Mouse (Mus musculus) lung, embryonic 15.5 days (tissue): ENCODE measurements at regions not wholly inside any gene's neighbourhood (a gene's known extent, or its start where the extent isn't known, plus 50 kb on each side); places are given as distances from the start of the nearest gene placed in this dataset.
A peak's percentile ranks its signal among the peaks of the same experiment; 100 is the strongest.

Experiments used
- ATAC-seq: fragments of 200-750 bp; cut with Nextera tagmentation; 2 replicates; pipeline ENCODE4 v1.8.0; 2017; ENCODE audit warnings: moderate number of reproducible peaks, borderline replicate concordance; ENCODE audit not compliant: low FRiP score, low TSS enrichment; ENCODE audit errors: extremely low read depth
- H3K27ac ChIP-seq: fragments of 300-500 bp; sonication (generic); 2 replicates; pipeline ENCODE4 v1.5.1; 2015; ENCODE audit warnings: moderate library complexity, mild to moderate bottlenecking, inconsistent platforms
- H3K27me3 ChIP-seq: fragments of 300-500 bp; sonication (generic); 2 replicates; pipeline ENCODE4 v1.6.1; 2015; ENCODE audit warnings: inconsistent platforms
- H3K36me3 ChIP-seq: fragments of 300-500 bp; sonication (generic); 2 replicates; pipeline ENCODE4 v1.6.1; 2015; ENCODE audit warnings: inconsistent platforms
- H3K4me1 ChIP-seq: fragments of 300-500 bp; sonication (generic); 2 replicates; pipeline ENCODE4 v1.6.1; 2015; ENCODE audit warnings: inconsistent platforms
- H3K4me2 ChIP-seq: fragments of 300-500 bp; sonication (generic); 2 replicates; pipeline ENCODE4 v1.6.1; 2015; ENCODE audit warnings: inconsistent platforms, mild to moderate bottlenecking, moderate library complexity
- H3K4me3 ChIP-seq: fragments of 300-500 bp; sonication (generic); 2 replicates; pipeline ENCODE4 v1.5.1; 2015; ENCODE audit warnings: mild to moderate bottlenecking, inconsistent platforms
- H3K9ac ChIP-seq: fragments of 300-500 bp; sonication (generic); 2 replicates; pipeline ENCODE4 v1.6.1; 2015; ENCODE audit warnings: inconsistent platforms
- H3K9me3 ChIP-seq: fragments of 300-500 bp; sonication (generic); 2 replicates; pipeline ENCODE4 v1.6.1; 2016; ENCODE audit warnings: inconsistent platforms
- WGBS: fragments of 180-500 bp; shearing (Covaris S2); methylation state at CpG from one replicate; pipeline ENCODE4 v1.1.7; 2015; 5-methylcytosine and 5-hydroxymethylcytosine counted together

- no peak overlapping the region for H3K4me3 ChIP-seq
- no peak overlapping the region; the same call in 1 of the 2 replicates for H3K4me2 ChIP-seq
- H3K9me3 ChIP-seq, result no peaks in the 10 kb centered on the region
- no peaks in the 10 kb centered on the region; the same call in 1 of the 2 replicates for H3K27me3 ChIP-seq
- H3K4me1 ChIP-seq, result peaks cover 41% of the 10 kb centered on the region
- no peaks in the 10 kb centered on the region for H3K36me3 ChIP-seq
- no peak overlapping the region for H3K9ac ChIP-seq
- 35% methylated on average over 6 of the region's 6 CpGs for WGBS
- 0 out of 2 replicates have a peak, but pooled peaks have one; percentile 29 for ATAC-seq
- peak overlapping the region; percentile 62 for H3K27ac ChIP-seq
These were observed 89.7 kb downstream of the Mn1 start for GRCm38 (mm10) chr5:111506821-111507220.

DNA sequence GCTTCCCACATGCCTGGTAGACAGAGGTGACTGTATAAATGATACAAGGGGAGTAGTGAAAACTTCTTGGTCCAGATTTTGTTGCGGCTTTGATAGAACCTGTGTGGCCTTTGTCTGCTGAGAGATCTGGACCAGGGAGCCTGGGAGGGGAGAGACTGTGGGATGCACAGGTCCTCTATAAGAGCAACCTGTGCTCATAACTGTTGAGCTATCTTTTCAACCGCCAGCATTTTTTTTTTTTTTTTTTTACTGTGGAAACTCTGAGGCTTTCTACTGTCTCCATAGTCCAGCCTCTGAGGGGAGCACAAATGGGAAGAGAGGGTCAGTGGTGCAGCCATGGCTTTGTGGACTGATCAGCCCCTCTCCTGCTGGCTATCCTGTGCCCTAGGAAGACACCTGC, 90.2 kb downstream of the Mn1 start:
- ATAC-seq, result no peak
- H3K36me3 ChIP-seq, result no peaks in the 10 kb centered on the region
- H3K4me1 ChIP-seq, result peaks cover 45% of the 10 kb centered on the region
- no peaks in the 10 kb centered on the region; the same call in 1 of the 2 replicates for H3K27me3 ChIP-seq
- no peaks in the 10 kb centered on the region for H3K9me3 ChIP-seq
- WGBS, result 83% methylated on average over 2 of the region's 2 CpGs
- no peak overlapping the region for H3K9ac ChIP-seq
- no peak overlapping the region for H3K4me3 ChIP-seq
- H3K27ac ChIP-seq, result peak overlapping the region; percentile 62; the same call in 1 of the 2 replicates
- H3K4me2 ChIP-seq, result no peak overlapping the region

DNA sequence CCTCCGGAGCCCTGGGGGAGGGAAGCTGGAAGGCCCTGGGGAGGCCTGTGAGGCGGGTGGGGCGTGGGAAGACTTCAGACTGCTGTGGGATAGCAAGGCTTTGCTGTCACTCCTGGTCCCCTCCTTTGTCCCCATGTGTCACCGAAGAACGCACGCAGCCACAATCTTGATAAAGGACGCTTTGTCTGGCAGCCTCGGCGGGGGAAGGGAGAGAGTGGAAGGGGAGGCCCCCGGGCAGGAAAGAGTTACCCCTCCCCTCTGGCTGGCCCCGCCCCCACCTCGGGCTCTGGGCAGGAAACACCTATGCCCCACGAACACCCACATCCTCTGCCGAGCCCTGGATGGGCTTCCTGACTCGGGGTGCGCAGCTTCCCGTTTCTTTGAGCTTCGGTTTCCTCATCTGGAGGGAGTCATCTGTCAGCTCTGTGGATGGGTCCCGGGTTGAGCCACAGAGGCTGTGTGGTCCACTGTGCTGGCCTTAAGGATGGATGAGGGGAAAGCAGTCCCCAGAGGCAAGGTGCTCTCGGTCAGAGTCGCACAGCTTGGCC, 91.9 kb downstream of the Mn1 start:
- H3K9ac ChIP-seq, result peak overlapping the region; percentile 22; the same call in 1 of the 2 replicates
- no peaks in the 10 kb centered on the region for H3K36me3 ChIP-seq
- no peaks in the 10 kb centered on the region; the same call in 1 of the 2 replicates for H3K27me3 ChIP-seq
- ATAC-seq, result peak; percentile 70
- peak overlapping the region; percentile 24 for H3K4me3 ChIP-seq
- H3K27ac ChIP-seq, result peak overlapping the region; percentile 85
- WGBS, result 3% methylated on average over 17 of the region's 21 CpGs
- no peaks in the 10 kb centered on the region for H3K9me3 ChIP-seq
- H3K4me1 ChIP-seq, result peaks cover 49% of the 10 kb centered on the region
- H3K4me2 ChIP-seq, result peak overlapping the region; percentile 52

DNA sequence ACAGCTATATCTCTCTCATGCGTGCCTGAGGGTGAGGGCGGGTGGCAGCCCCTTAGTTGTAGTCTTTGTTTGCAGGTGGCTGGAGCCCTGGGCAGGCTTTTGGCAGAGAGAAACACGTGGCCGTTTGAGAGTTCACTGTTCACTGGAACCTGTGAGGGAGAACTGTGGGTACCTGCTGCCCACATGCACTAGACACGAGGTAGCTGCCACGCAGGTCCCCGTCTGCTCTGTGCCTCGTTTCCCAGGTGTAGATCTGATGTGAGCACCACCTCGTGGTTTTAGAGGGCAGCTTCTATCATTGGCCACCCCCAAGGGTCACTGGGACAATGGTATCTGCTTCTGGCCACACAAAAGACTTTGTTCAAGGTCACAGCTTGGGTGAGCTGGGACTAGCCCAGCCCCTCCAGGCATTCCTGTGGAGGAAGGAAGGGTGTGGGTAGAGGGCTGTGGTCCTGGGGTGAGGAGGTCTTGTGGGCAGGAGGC, 92.5 kb downstream of the Mn1 start:
- ATAC-seq, result peak; percentile 19; the same call in 1 of the 2 replicates

DNA sequence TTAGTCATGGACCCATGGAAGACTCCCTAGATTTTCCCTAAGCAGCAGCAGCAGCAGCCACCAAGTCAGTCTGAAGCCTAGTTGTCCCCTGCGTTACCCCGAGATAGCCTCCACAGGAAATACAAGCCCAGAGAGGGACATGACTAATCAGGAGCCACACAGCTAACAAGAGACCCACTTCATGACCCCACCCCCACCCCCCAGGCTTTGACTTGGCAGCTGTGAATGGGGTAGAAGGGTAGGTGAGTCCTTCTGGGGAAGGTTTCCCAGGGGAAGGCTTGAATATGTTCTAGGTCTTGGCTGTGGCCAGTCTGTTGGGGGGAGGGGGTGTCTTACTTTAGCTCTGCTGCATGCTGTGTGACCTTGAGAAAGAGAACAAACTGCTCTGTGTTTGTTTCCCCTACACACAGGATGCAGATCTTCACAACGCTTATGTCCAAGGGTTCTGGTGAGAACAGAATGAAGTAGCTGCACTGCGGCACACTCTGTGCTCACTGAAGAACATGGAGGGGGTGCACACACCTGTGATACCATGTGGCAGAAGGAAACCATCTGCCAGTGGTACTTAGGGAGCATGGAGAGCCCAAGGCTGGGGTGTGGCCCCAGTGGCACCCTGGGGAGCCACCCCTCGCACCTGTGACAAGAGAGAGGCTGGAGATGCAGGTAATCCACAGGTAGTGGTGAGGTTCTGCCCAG, 93.2 kb downstream of the Mn1 start:
- no peaks in the 10 kb centered on the region for H3K27me3 ChIP-seq
- no peak overlapping the region for H3K4me3 ChIP-seq
- ATAC-seq, result no peak
- H3K9me3 ChIP-seq, result no peaks in the 10 kb centered on the region
- H3K4me2 ChIP-seq, result no peak overlapping the region
- H3K4me1 ChIP-seq, result peaks cover 49% of the 10 kb centered on the region
- H3K36me3 ChIP-seq, result no peaks in the 10 kb centered on the region
- peak overlapping the region; percentile 85 for H3K27ac ChIP-seq
- no peak overlapping the region for H3K9ac ChIP-seq
- 54% methylated on average over 5 of the region's 5 CpGs for WGBS

More for the DNA sequence above, 92.5 kb downstream of the Mn1 start:
- WGBS, result 8% methylated on average over 9 of the region's 9 CpGs
- Histone ChIP-seq H3K36me3 (no peaks in the 10 kb centered on the region), H3K27ac (peak overlapping the region; percentile 85), H3K9ac (0 out of 2 replicates have a peak overlapping the region, but pooled peaks have one; percentile 22), H3K27me3 (no peaks in the 10 kb centered on the region), H3K4me3 (peak overlapping the region; percentile 24), H3K4me2 (peak overlapping the region; percentile 52), H3K9me3 (no peaks in the 10 kb centered on the region), H3K4me1 (peaks cover 49% of the 10 kb centered on the region)

DNA sequence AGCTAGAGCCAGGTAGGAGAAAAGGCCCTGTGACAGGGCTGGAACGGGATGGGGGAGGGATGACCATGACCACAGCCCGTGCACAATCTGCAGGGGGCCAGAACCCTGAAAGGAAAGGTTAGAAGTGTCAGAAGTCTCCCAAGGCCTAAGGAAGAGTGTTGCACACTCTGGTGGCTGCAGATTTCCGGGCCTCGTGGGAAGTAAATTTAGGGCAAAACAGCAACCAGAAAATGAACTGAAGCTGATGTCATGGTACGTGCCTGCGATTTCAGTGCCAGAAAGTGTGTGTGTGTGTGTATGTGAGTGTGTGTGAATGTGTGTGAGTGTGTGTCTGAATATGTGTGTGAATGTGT, 93.7 kb downstream of the Mn1 start:
- Histone ChIP-seq H3K9me3 (no peaks in the 10 kb centered on the region), H3K27me3 (no peaks in the 10 kb centered on the region), H3K9ac (no peak overlapping the region), H3K36me3 (no peaks in the 10 kb centered on the region), H3K4me3 (no peak overlapping the region), H3K27ac (no peak overlapping the region), H3K4me2 (no peak overlapping the region), H3K4me1 (peaks cover 48% of the 10 kb centered on the region)
- ATAC-seq, result no peak
- 65% methylated on average over 6 of the region's 6 CpGs for WGBS

DNA sequence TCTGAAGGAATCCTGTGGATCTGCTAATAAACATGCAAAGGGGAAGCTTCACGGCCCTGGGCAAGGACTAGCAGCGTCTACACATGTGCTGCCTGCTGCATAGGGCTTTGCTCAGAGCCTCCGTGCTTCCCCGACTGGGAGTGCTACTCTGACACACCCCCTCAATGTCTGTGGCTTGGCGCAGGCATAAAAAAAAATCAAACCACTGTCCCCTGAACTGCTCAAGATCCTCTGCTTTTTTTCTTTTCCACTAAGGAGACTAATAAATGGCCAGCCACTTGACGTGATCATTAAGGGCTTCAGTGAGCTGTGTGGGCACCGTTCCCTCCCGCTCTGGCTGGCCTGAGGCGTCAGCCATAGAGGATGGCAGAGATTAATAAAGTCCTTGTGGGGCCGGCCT, 94.8 kb downstream of the Mn1 start:
- Histone ChIP-seq H3K27me3 (no peaks in the 10 kb centered on the region), H3K4me1 (peaks cover 37% of the 10 kb centered on the region), H3K9me3 (no peaks in the 10 kb centered on the region), H3K9ac (no peak overlapping the region), H3K4me3 (no peak overlapping the region), H3K36me3 (no peaks in the 10 kb centered on the region), H3K4me2 (no peak overlapping the region), H3K27ac (no peak overlapping the region)
- WGBS, result 9% methylated on average over 10 of the region's 10 CpGs
- ATAC-seq, result no peak

- H3K9me3 ChIP-seq, result no peaks in the 10 kb centered on the region
- no peak overlapping the region for H3K9ac ChIP-seq
- no peak overlapping the region for H3K4me3 ChIP-seq
- no peak for ATAC-seq
- no peaks in the 10 kb centered on the region for H3K36me3 ChIP-seq
- H3K4me1 ChIP-seq, result peaks cover 25% of the 10 kb centered on the region
- no peak overlapping the region for H3K4me2 ChIP-seq
- H3K27ac ChIP-seq, result no peak overlapping the region
- no peaks in the 10 kb centered on the region for H3K27me3 ChIP-seq
- WGBS, result 63% methylated on average over 6 of the region's 6 CpGs
These were observed 96.8 kb downstream of the Mn1 start for GRCm38 (mm10) chr5:111513976-111514375.

DNA sequence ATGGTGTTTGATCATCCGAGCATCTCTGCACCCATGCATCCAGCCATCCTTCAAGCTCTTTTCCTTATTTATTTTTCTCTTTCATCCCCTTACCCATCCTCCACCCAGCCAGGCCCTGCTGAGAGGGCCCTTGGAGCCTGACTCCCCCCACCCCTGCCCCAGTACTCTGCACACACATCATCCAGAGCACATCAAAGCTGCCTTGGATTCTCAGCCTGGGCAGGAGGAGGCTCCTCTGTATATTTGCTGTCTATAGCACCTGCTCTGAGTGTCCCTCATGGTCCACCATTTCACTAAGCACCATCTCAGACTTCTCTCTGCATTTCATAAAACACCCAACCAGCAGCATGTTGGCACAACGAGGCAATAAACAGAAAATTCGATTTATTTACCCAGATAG, 101.9 kb downstream of the Mn1 start:
- ATAC-seq, result no peak
- Histone ChIP-seq H3K9me3 (no peaks in the 10 kb centered on the region), H3K9ac (no peak overlapping the region), H3K36me3 (no peaks in the 10 kb centered on the region), H3K27me3 (no peaks in the 10 kb centered on the region), H3K4me3 (no peak overlapping the region), H3K4me1 (peaks cover 7% of the 10 kb centered on the region), H3K27ac (no peak overlapping the region), H3K4me2 (no peak overlapping the region)
- 44% methylated on average over 3 of the region's 3 CpGs for WGBS

DNA sequence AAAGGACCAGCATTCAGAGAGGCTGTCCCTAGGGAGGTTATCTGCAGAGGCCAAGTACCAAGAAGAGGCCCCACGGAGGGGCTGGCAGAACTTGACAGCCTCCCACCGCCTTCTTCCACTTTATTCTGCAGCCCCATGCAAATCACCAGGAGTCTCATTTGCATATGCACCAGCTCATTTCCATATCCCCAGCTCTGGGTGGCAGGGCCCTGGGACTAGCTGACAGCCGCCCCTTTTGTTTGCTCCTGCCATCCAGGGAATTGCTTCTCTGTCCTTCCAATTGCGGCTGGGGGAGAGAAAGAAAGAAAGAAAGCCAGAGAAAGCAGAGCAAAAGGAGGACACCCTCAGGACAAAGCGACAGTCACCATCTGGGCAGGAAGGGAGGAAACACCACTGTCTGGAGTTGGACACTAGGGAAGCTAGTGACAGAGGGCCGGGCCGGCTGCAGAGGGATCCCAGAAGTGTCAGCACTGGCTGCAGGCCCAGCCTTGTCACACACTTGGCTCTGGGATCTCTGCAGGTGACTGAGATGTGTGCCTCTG, 102.4 kb downstream of the Mn1 start:
- H3K36me3 ChIP-seq, result no peaks in the 10 kb centered on the region
- H3K4me1 ChIP-seq, result peaks cover 7% of the 10 kb centered on the region
- no peak overlapping the region for H3K4me3 ChIP-seq
- 21% methylated on average over 7 of the region's 7 CpGs for WGBS
- ATAC-seq, result no peak
- H3K9me3 ChIP-seq, result no peaks in the 10 kb centered on the region
- no peak overlapping the region for H3K27ac ChIP-seq
- H3K9ac ChIP-seq, result no peak overlapping the region
- no peak overlapping the region for H3K4me2 ChIP-seq
- H3K27me3 ChIP-seq, result no peaks in the 10 kb centered on the region

DNA sequence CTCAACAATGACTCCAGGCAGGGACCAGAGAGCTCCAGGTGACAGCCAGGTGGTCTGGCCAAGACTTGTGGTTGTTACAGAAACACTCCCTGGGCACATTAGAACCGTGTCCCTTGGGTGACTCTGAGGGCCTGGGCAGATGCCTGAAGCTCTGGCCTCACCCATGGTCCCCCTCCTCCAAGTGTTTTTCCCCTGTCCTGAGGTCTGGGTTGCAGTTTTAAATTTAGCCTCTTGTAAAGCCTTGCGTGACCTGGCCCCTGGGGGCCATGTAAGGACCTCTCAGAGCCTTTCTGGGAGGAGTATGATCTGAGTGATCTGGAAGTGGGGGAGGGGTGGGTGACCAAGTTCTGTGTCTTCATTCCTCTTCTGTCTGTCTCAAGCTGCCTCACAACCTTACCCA, 104.7 kb downstream of the Mn1 start:
- Histone ChIP-seq H3K27me3 (no peaks in the 10 kb centered on the region), H3K4me3 (no peak overlapping the region), H3K9ac (no peak overlapping the region), H3K36me3 (no peaks in the 10 kb centered on the region), H3K4me1 (peaks cover 7% of the 10 kb centered on the region), H3K4me2 (no peak overlapping the region), H3K27ac (no peak overlapping the region), H3K9me3 (no peaks in the 10 kb centered on the region)
- no peak for ATAC-seq
- 89% methylated on average over 2 of the region's 2 CpGs for WGBS

DNA sequence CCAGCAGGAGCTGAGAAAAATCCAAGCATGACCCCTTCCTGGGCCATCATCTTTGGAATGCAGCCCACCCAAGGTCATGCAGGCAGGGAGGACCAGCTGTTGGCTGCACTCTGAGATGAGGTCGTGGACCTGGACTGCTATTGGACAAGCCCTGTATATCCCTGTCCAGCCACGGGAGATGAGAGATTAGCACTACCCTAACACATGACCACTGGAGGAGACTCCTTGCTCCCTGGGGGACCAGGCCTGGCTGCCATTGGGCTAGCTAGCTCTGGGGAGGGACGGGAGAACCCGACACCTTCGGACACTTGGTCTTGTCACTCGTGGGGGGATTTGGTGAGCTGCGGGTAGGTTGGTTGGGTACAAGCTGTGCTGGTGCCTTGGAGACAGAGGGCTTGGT, 105.4 kb downstream of the Mn1 start:
- Histone ChIP-seq H3K9me3 (no peaks in the 10 kb centered on the region), H3K4me1 (peaks cover 7% of the 10 kb centered on the region), H3K27me3 (no peaks in the 10 kb centered on the region), H3K9ac (no peak overlapping the region), H3K4me3 (no peak overlapping the region), H3K36me3 (no peaks in the 10 kb centered on the region), H3K4me2 (no peak overlapping the region), H3K27ac (no peak overlapping the region)
- no peak for ATAC-seq
- 31% methylated on average over 7 of the region's 7 CpGs for WGBS
